ENCODE assay signal across 24 mouse cellular contexts in genomic region chr19:10758708-10759107, GRCm38 (mm10). TPM values are rescaled to one million over a fixed set of nuclear protein-coding genes. Genes with fewer than 3 reads are reported as not detected.
DNase-seq lines count a peak whose midpoint lies in the region; ATAC-seq and TF ChIP-seq lines count a peak whose summit lies in the region.
"Had no signal": no experiment of that assay in that cellular context is flagged by ENCODE, and none has a peak within 500 bp of the region (broad histone marks: within the 10 kb centered on the region; RNA-seq: fewer than 3 reads in every experiment).

No protein-coding gene starts in this region.

- peak overlapping the region; percentile 39; the same call in 1 of the 2 replicates for H3K27ac ChIP-seq in embryonic facial prominence, embryonic 13.5 days
- no peak overlapping the region for H3K27ac ChIP-seq in embryonic facial prominence, embryonic 10.5 days (replicated peaks)
- H3K27ac ChIP-seq in lung, embryonic 14.5 days (ENCODE audit: low read depth): peak overlapping the region; percentile 26
- H3K27ac ChIP-seq: forebrain, embryonic 12.5 days; hindbrain, embryonic 14.5 days; kidney, embryonic 15.5 days; neural tube, embryonic 12.5 days had no signal

- no peak for ATAC-seq in embryonic facial prominence, embryonic 13.5 days (ENCODE audit: insufficient number of reproducible peaks, insufficient read depth, low FRiP score, low TSS enrichment, low read depth)
- ATAC-seq in lung, embryonic 14.5 days (ENCODE audit: insufficient read depth): peak; percentile 50; the same call in 1 of the 2 replicates
- ATAC-seq: intestine, postnatal 0 days; midbrain, embryonic 16.5 days had no signal

- no peaks in the 10 kb centered on the region for H3K27me3 ChIP-seq in embryonic facial prominence, embryonic 13.5 days
- no peaks in the 10 kb centered on the region for H3K27me3 ChIP-seq in embryonic facial prominence, embryonic 10.5 days (replicated peaks; ENCODE audit: low read depth, poor library complexity, severe bottlenecking)
- H3K27me3 ChIP-seq in lung, embryonic 14.5 days (ENCODE audit: insufficient read depth, low read length): no peaks in the 10 kb centered on the region
- H3K27me3 ChIP-seq: forebrain, embryonic 12.5 days; kidney, embryonic 15.5 days; neural tube, embryonic 12.5 days had no signal

- no peak for TF ChIP-seq POLR2A in lung, adult 2 months (IDR thresholded peaks at IDR 0.05; ENCODE audit: borderline replicate concordance, extremely low read depth, low read depth, low read length)

- H3K4me3 ChIP-seq in embryonic facial prominence, embryonic 13.5 days: no peak overlapping the region
- H3K4me3 ChIP-seq in embryonic facial prominence, embryonic 10.5 days: no peak overlapping the region
- no peak overlapping the region for H3K4me3 ChIP-seq in lung, embryonic 14.5 days (ENCODE audit: low read depth, low read length)
- H3K4me3 ChIP-seq in lung, adult 2 months (replicated peaks; ENCODE audit: extremely low read depth, low read depth, low read length): no peak overlapping the region
- H3K4me3 ChIP-seq: forebrain, embryonic 12.5 days; kidney, embryonic 15.5 days; megakaryocyte, embryonic 14.5 days; neural tube, embryonic 12.5 days had no signal

- 52% methylated on average over 6 of the region's 6 CpGs for WGBS in embryonic facial prominence, embryonic 13.5 days
- WGBS in embryonic facial prominence, embryonic 10.5 days: 61% methylated on average over 6 of the region's 6 CpGs
- WGBS in lung, embryonic 14.5 days: 26% methylated on average over 6 of the region's 6 CpGs
- WGBS in lung, adult 2 months: 36% methylated on average over 6 of the region's 6 CpGs

- peaks cover 16% of the 10 kb centered on the region for H3K4me1 ChIP-seq in embryonic facial prominence, embryonic 13.5 days
- H3K4me1 ChIP-seq in embryonic facial prominence, embryonic 10.5 days: 0 out of 2 replicates have a peak, but pooled peaks cover 6% of the 10 kb centered on the region
- H3K4me1 ChIP-seq in lung, embryonic 14.5 days (ENCODE audit: insufficient read depth): no peaks in the 10 kb centered on the region
- no peaks in the 10 kb centered on the region; the same call in 1 of the 2 replicates for H3K4me1 ChIP-seq in lung, adult 2 months (ENCODE audit: control insufficient read depth, insufficient read depth, low read length)
- H3K4me1 ChIP-seq: kidney, embryonic 15.5 days had no signal

- H3K36me3 ChIP-seq in embryonic facial prominence, embryonic 13.5 days: no peaks in the 10 kb centered on the region
- H3K36me3 ChIP-seq in embryonic facial prominence, embryonic 10.5 days (replicated peaks): no peaks in the 10 kb centered on the region
- no peaks in the 10 kb centered on the region for H3K36me3 ChIP-seq in lung, embryonic 14.5 days (ENCODE audit: insufficient read depth)
- H3K36me3 ChIP-seq: forebrain, embryonic 12.5 days; kidney, embryonic 15.5 days; neural tube, embryonic 12.5 days had no signal

- TF ChIP-seq CTCF in lung, embryonic 14.5 days (IDR thresholded peaks at IDR 0.05; ENCODE audit: low read depth): no peak
- no peak for TF ChIP-seq CTCF in lung, adult 2 months (IDR thresholded peaks at IDR 0.05; ENCODE audit: insufficient read depth, low read length)

- no peak for DNase-seq in embryonic facial prominence, embryonic 10.5 days (ENCODE audit: low spot score)
- peak; percentile 36 for DNase-seq in lung, embryonic 14.5 days
- no peak for DNase-seq in lung, adult 2 months
- DNase-seq in CD4-positive helper T cell, adult 2 months (ENCODE audit: low read depth, low spot score): peak; percentile 36
- DNase-seq in induced T-regulatory cell, adult 2 months (ENCODE audit: low read depth): peak; percentile 63
- no peak for DNase-seq in urinary bladder, adult 18-20 months (ENCODE audit: low spot score in 2 of 2)
- DNase-seq: adrenal gland, adult 2 months; cerebellum, adult 9-10 months; gastrocnemius, postnatal 14 days; heart, adult 18-20 months; kidney, postnatal 4 days; lung, adult 18-20 months; right cerebral cortex, adult 18-20 months; thymus, adult 18-20 months had no signal

- no peaks in the 10 kb centered on the region for H3K9me3 ChIP-seq in embryonic facial prominence, embryonic 13.5 days
- no peaks in the 10 kb centered on the region for H3K9me3 ChIP-seq in embryonic facial prominence, embryonic 10.5 days
- no peaks in the 10 kb centered on the region for H3K9me3 ChIP-seq in lung, embryonic 14.5 days (ENCODE audit: low read depth, low read length)
- H3K9me3 ChIP-seq: forebrain, embryonic 12.5 days; kidney, embryonic 15.5 days; megakaryocyte, embryonic 14.5 days; neural tube, embryonic 12.5 days had no signal

- H3K4me2 ChIP-seq in embryonic facial prominence, embryonic 13.5 days: no peak overlapping the region
- H3K4me2 ChIP-seq in lung, embryonic 14.5 days: no peak overlapping the region
- H3K4me2 ChIP-seq: forebrain, embryonic 12.5 days; hindbrain, embryonic 14.5 days; kidney, embryonic 15.5 days; liver, embryonic 11.5 days; neural tube, embryonic 12.5 days had no signal

- 0 out of 2 replicates have a peak overlapping the region, but pooled peaks have one; percentile 6 for H3K9ac ChIP-seq in embryonic facial prominence, embryonic 13.5 days
- H3K9ac ChIP-seq in lung, embryonic 14.5 days: no peak overlapping the region; the same call in 1 of the 2 replicates
- H3K9ac ChIP-seq: forebrain, embryonic 12.5 days; hindbrain, embryonic 14.5 days; kidney, embryonic 15.5 days; neural tube, embryonic 12.5 days had no signal

RNA-seq across cellular contexts. Expression of gene Cd5, which starts 19.9 kb away (rescaled TPM):
- 0.41 and 0.42 TPM in 2 replicates for polyA plus RNA-seq in embryonic facial prominence, embryonic 13.5 days (2015; fragmentation: Nextera tagmentation; extraction: Ambion mirVana)
- 0.15 and 0.19 TPM in 2 replicates for polyA plus RNA-seq in embryonic facial prominence, embryonic 10.5 days (2016; fragmentation: Nextera tagmentation; extraction: Ambion mirVana)
- polyA plus RNA-seq in lung, embryonic 14.5 days (2014; fragmentation: Nextera tagmentation; extraction: Ambion mirVana): 0.39 and 0.63 TPM in 2 replicates
- polyA plus RNA-seq in lung, adult 2 months (2012; rRNA removed): 2.4 and 4.4 TPM in 2 replicates
- polyA plus RNA-seq: forebrain, embryonic 12.5 days; limb, embryonic 11.5 days; liver, embryonic 11.5 days had no signal

Comparison
In these comparisons a context has a peak if more than half of its experiments do, and no peak if none do; other contexts are left out.
1. DNase-seq: peak in lung, embryonic 14.5 days (single experiment), CD4-positive helper T cell, adult 2 months (single experiment) and induced T-regulatory cell, adult 2 months (single experiment); none in embryonic facial prominence, embryonic 10.5 days (single experiment), lung, adult 2 months (single experiment) and urinary bladder, adult 18-20 months (0 of 2).